Mouse (Mus musculus): ENCODE results near the gene Naa38. TPM values are rescaled to one million over a fixed set of nuclear protein-coding genes. Genes with fewer than 3 reads are reported as not detected.

Naa38 gene
- 84.1 and 111 TPM in 2 replicates for polyA plus RNA-seq (2012; rRNA removed)

DNA sequence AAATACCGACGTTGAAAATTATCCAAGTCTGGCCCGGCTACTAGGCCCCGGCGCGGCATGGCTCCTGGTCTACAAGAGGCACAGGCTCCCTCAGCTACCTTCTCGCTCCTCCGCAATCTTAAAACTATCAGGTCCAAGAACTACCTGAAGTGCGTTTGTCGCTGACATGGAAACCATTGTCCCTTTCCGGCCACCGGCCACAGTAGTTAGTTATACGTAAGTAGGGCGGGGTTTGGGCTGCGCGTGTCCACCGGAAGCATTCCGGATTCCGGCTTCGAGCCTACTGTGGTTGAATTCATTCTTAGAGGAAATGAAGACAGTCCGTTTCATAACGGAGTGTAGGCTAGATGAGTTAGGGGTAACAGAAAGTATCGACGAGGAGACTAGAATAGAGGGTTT, at the start of gene Naa38, which contains the start of gene Cyb5d1:
Naa38 (plus strand) TSS at position 253 of the 399 bp plus-strand sequence.
Cyb5d1 (minus strand) TSS at position 397 of the 399 bp plus-strand sequence.
- DNase-seq (ENCODE audit: low read depth), result peak; percentile 97

DNA sequence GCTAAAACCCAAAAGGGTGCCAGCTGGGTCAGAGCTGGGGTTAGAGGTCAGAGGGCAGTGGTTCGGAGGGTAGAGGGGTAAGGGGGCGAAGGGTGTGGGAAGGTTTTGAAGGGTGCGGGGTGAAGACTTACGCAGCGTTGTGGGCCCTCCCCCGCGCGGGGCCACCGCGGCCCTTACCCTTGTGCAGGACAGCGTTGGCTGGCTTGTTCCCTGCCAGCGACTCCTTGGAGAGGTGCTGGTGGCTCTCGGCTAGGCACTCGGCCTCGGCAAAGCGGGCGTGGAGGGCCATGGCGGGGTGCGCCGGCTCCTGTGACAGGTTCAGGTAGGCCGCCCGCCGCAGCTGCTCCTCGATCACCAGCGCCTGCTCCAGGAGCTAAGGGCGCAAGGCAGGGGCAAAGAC, 48.8 kb upstream of the Naa38 start:
- DNase-seq (ENCODE audit: low read depth), result no peak
- TF ChIP-seq POLR2A (IDR thresholded peaks at IDR 0.05; ENCODE audit: borderline replicate concordance, extremely low read depth, insufficient read depth, insufficient read length, poor library complexity, severe bottlenecking) (no peak), CTCF (IDR thresholded peaks at IDR 0.05; ENCODE audit: borderline replicate concordance, extremely low read depth, insufficient read depth, insufficient read length) (no peak)

DNA sequence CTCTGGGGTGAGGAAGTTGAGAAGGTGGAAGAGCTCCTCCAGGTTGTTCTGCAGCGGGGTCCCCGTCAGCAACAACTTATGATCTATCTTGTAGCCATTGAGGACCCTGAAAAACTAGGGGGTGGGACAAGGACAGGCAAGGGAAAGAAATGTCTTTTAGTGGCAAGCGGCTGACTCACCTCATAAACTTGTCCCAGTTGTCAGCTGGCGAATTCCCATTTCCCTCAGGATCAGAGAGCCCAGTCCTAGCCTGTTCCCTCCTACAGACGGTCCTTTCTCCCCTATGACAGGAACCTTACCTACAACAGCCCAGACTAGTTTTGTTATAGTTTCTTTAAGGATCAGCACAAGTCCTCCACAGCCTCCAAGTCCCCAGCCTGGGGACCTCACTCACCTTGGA, 38.7 kb upstream of the Naa38 start:
- DNase-seq (ENCODE audit: low read depth), result no peak
- TF ChIP-seq CTCF (IDR thresholded peaks at IDR 0.05; ENCODE audit: borderline replicate concordance, extremely low read depth, insufficient read depth, insufficient read length), result no peak
- TF ChIP-seq POLR2A (IDR thresholded peaks at IDR 0.05; ENCODE audit: borderline replicate concordance, extremely low read depth, insufficient read depth, insufficient read length, poor library complexity, severe bottlenecking), result no peak

DNA sequence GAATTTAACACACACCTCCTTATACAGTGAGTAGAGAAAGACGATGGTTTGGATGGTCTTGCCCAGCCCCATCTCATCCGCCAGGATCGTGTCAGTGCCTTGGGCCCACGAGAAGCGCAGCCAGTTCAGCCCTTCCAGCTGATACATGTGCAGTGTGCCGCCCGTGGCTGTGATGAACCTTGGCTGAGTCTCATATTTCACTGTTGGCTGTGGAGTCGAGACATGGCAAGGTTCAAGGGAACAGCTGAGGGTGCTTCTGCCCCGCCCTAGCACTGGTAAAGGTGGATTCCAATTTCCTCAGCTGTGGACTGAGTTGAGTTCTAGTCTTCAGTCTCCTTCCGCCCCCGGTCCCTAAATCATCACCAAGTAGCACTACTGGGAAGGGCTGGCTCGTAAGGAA, 37.6 kb upstream of the Naa38 start:
- TF ChIP-seq CTCF (IDR thresholded peaks at IDR 0.05; ENCODE audit: borderline replicate concordance, extremely low read depth, insufficient read depth, insufficient read length), result no peak
- TF ChIP-seq POLR2A (IDR thresholded peaks at IDR 0.05; ENCODE audit: borderline replicate concordance, extremely low read depth, insufficient read depth, insufficient read length, poor library complexity, severe bottlenecking), result no peak
- no peak for DNase-seq (ENCODE audit: low read depth)

DNA sequence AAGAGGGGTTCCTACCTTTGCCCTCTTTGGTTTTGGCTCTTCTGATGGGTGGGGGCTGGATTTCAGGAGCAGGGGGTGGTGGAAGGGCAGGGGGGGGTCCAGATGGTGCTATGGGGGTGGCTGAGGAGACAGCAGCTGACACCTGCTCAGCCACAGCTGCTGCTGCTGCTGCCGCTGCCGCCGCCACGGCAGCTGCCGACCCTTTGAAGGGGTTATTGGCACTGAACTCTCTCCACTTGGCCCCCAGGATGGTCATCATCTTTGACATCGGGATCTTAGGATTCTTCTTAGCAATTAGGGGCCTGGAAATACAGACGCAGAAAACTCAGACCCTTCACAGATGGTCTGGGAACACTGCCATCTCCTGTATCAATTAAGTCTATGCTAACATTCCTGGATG, 33.3 kb upstream of the Naa38 start:
- peak; percentile 64 for DNase-seq (ENCODE audit: low read depth)
- TF ChIP-seq POLR2A (IDR thresholded peaks at IDR 0.05; ENCODE audit: borderline replicate concordance, extremely low read depth, insufficient read depth, insufficient read length, poor library complexity, severe bottlenecking) (no peak), CTCF (IDR thresholded peaks at IDR 0.05; ENCODE audit: borderline replicate concordance, extremely low read depth, insufficient read depth, insufficient read length) (no peak)

DNA sequence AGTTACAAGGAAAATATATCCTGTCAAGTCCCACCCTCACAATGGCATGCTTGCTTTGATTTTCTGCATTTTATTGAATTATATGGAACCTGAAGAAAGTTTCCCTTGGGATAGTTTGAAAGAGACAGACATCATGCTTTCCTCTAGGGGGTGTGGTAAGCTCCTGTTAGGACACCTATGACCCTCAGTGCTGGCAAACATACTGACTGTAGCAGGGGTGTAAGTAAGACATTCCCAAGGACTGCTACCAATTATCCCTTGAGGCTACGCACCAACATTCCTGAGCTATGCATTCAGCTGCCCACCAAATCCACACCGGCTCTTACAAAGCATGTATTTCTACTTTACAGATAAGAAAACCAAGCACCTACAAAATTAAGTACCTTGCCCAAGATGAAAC, 32.8 kb upstream of the Naa38 start:
- peak; percentile 56 for DNase-seq (ENCODE audit: low read depth)
- TF ChIP-seq POLR2A (IDR thresholded peaks at IDR 0.05; ENCODE audit: borderline replicate concordance, extremely low read depth, insufficient read depth, insufficient read length, poor library complexity, severe bottlenecking) (no peak), CTCF (IDR thresholded peaks at IDR 0.05; ENCODE audit: borderline replicate concordance, extremely low read depth, insufficient read depth, insufficient read length) (no peak)

DNA sequence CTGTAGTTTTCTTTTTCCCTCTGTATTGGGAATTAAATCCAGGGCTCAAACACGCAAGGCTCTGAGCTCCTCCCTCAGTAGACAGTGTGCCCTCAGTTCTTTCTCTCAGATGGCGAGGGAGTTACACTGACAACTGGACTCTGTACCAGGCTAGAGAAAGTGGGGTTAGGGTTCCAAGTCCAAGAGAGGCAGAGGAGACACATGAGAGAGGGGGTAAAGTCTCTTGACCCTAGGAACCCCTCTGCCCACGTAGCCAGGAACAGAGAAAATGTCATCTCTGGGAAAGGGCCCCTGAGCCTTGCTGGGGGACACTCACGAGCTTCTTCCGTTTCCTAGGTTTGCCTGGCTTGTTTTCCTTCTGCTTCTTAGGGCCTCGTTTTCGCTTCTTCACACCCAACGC, 30.9 kb upstream of the Naa38 start:
- no peak for DNase-seq (ENCODE audit: low read depth)
- no peak for TF ChIP-seq POLR2A (IDR thresholded peaks at IDR 0.05; ENCODE audit: borderline replicate concordance, extremely low read depth, insufficient read depth, insufficient read length, poor library complexity, severe bottlenecking)

DNA sequence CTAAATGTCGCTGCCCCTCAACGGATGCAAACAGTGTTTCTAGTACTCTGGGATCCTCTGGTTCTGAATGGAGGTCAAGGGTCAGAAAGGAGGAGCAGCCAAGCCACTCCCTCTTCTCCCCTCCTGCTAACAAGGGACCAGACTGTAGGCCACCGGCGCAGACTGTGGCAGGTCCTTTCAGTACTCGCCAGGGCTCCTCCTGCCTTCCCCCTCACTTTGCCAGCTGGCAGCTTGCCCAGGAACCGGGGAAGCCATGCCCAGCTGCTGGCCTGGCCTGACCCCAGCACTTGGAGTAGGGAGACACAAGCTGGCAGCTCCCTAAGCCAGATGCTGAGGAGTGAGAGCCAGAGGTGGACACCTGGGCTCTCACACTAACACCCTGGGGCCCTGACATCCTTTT, 30.4 kb upstream of the Naa38 start:
- DNase-seq (ENCODE audit: low read depth), result peak; percentile 97
- TF ChIP-seq POLR2A (IDR thresholded peaks at IDR 0.05; ENCODE audit: borderline replicate concordance, extremely low read depth, insufficient read depth, insufficient read length, poor library complexity, severe bottlenecking) (no peak), CTCF (IDR thresholded peaks at IDR 0.05; ENCODE audit: borderline replicate concordance, extremely low read depth, insufficient read depth, insufficient read length) (no peak)

DNA sequence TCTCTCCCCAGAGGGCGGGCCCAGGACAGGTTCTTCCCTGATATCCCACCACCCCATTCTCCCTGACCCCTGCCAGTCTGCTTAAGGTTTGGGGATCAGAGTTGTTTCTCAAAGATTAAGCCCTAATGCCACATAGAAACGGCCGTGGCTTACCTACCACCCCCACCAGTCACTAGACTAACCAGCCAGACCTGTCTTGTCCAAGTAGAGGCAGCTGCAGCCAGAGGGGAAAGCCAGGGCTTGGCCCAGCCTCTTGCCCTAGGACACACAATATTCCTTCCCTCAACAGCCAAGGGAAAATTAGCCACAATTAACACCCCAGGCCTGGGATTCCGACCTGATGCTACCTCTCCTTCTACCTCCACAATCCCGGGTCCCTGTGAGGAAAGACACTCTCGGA, 29.6 kb upstream of the Naa38 start:
- no peak for DNase-seq (ENCODE audit: low read depth)
- TF ChIP-seq CTCF (IDR thresholded peaks at IDR 0.05; ENCODE audit: borderline replicate concordance, extremely low read depth, insufficient read depth, insufficient read length) (no peak), POLR2A (IDR thresholded peaks at IDR 0.05; ENCODE audit: borderline replicate concordance, extremely low read depth, insufficient read depth, insufficient read length, poor library complexity, severe bottlenecking) (no peak)

DNA sequence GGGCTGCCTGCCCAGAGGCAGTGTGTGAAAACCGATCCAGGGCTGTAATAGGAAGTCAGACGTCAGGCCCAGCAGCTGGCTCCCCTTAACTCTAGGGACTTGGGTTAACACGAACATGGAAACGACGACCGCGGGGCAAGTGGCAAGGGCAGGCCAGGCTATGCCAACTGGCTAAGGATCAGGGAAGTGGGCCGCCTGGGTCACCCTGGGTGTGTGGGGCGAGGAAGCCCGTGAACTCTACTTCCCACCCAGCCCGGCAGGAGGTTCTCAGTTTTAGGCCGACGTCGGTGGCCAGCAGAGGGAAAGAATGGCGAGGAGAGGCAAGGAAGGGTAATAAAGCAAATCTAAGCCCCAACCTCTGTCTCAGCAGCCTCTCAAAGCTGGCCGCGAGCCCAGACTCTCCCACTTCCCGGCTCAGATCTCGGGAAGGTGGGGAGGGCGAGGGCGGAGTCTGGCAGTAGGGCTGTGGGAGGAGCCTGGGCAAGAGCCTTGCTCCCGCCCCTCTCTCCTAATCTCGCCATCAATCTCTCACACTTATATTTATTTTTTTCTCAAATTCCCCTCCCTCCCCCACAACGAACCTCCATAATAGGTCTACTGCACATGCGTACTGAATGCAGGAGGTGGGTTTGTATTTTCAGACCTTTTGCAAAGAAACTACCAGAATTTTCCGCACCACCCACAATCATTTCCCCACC, 29.0 kb upstream of the Naa38 start:
- TF ChIP-seq POLR2A (IDR thresholded peaks at IDR 0.05; ENCODE audit: borderline replicate concordance, extremely low read depth, insufficient read depth, insufficient read length, poor library complexity, severe bottlenecking) (peak; percentile 54; the same call in 1 of the 2 replicates), CTCF (IDR thresholded peaks at IDR 0.05; ENCODE audit: borderline replicate concordance, extremely low read depth, insufficient read depth, insufficient read length) (no peak; the same call in 1 of the 2 replicates)
- DNase-seq (ENCODE audit: low read depth), result peak; percentile 99

DNA sequence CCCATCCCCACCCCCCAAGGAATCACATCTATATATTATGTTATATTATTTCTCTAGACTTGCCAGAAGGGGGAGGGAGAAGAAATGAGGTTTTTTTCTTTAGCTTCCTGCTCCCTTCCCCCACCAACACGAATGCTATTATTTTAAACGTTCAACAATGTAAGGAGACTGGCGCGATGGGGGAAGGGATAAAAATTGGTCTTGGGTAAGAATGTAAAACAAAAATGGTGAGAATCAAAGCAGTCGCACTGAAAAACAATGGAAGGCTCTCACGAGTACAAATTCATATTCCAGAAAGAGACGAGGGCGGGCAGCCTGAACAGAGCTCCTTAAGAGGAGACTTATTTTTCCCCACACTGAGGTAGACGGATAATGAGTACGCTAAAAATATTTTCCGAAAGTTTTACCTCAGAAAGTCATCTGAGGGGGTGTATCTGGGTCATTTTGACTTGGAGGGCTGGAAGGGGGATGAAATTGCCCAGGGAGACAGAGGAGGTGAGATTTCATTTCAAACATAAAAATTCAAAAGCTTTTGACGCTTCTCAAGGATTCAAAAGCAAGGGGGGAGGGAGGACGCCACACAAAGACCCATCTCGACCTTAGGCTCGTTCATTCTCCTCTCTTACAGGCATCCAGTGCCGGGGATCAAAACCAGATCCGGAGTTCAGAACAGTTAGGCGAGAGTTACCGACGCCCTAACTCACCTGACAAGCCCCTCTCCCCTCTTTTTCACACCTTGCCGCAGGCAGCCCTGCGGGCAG, 28.3 kb upstream of the Naa38 start:
- DNase-seq (ENCODE audit: low read depth), result peak; percentile 67

More for the DNA sequence above, 28.3 kb upstream of the Naa38 start:
- TF ChIP-seq POLR2A (IDR thresholded peaks at IDR 0.05; ENCODE audit: borderline replicate concordance, extremely low read depth, insufficient read depth, insufficient read length, poor library complexity, severe bottlenecking), result no peak
- TF ChIP-seq CTCF (IDR thresholded peaks at IDR 0.05; ENCODE audit: borderline replicate concordance, extremely low read depth, insufficient read depth, insufficient read length), result no peak
